Mouse (Mus musculus) 3134 (cell line): Measurements from ENCODE around the gene C77080.
"Not testable (repeated sequence)": the region's sequence is repeated elsewhere in the genome, so short reads cannot be mapped to it uniquely, and the experiment has no call there.

Experiments
- DNase-seq: peaks from one replicate; pipeline ENCODE4 v3.0.0-alpha.2; 2011; ENCODE audit warnings: low spot score; ENCODE audit not compliant: insufficient read length; ENCODE audit errors: extremely low read depth

C77080 gene

DNA sequence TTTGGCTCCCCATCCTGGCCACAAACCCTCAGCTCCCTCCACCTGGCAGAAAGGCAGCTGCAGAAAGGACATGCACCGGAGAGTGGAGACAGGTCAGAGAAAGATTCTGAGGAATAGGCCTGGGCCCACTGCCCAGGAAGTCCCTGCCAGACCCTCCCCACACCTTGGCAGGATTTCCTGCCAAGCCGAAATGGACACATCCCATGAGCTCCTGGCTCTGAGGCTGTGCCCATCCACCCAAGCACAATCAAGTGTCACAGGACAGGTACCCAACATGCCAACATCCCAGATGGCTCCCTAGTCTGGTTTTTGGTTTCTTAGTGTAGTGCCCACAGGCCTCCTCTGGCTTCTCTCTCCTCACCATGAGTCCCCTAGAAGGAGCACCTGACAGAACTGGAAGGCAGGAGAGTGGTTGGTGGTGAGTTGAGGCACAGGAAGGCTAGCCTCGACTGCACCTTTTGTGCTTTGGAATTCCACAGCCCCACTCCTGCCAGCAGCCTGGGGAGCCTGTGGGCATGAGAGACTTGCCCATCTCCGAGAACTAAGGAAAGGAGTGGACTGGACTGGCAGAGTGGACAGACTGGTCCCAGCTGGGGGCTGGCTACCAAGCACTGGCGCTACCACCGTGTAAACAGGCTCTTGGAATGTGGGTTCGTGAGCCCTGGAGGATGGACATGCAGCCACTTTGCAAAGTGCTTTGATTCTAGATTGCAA lies 40.7 kb downstream of the C77080 start:
- no peak for DNase-seq

DNA sequence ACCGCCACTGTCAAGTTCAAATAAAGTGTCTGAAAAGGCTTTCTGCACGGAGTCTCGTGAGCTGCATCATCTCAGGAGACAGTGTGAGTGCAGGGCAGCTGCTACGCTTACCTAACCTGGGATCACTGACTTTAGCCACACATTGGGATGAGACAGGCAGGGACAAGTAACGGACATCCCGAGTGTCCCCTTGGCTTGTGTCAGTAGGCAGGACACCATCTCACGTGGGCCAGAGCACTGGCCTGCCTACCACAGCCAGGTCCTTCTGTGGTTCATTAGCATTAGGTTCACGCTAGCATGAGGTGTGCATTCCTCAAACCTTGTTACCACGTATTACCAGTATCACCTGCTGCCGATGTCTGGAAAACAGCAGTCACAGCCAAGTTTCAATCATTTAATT lies 42.0 kb downstream of the C77080 start:
- no peak for DNase-seq

DNA sequence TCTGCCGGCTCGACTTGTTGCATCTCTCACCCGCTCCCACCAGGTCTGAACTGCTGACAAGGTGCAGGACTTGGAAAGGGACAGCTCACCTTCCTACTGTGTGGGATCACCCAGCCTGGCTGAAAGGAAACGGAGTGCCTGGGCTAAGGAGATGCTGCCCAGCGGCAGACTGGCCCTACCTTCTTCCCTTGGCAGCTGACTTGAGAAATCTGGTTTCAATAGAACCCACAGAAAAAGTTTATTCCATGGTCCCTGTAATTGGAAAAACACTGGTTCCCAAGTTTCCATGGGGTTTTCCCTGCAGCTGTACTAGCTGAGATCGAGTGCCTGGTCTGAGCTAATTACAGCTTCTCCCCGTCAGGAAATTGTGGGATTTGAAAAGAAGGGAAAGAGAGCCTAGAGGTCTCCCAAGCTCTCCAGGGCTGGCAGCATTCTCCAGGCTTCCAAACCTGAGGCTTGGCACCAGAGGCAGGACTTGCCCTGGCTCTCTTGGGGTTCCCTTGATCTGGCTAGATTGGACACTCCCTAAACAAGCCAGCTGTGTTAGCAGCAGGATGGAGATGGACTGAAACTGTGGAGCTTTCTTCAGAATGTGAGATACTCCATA lies 42.5 kb downstream of the C77080 start:
- DNase-seq, result no peak

DNA sequence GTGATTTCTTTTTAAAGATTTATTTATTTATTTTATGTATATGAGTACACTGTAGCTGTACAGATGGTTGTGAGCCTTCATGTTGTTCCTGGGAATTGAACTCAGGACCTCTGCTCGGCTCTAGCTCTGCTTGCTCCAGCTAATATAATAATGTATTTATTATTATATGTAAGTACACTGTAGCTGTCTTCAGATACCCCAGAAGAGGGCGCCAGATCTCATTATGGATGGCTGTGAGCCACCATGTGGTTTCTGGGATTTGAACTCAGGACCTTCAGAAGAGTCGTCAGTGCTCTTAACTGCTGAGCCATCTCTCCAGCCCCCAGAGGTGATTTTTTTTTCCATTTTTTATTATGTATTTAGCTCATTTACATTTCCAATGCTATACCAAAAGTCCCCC lies 48.7 kb downstream of the C77080 start:
- DNase-seq, result not testable (repeated sequence)

DNA sequence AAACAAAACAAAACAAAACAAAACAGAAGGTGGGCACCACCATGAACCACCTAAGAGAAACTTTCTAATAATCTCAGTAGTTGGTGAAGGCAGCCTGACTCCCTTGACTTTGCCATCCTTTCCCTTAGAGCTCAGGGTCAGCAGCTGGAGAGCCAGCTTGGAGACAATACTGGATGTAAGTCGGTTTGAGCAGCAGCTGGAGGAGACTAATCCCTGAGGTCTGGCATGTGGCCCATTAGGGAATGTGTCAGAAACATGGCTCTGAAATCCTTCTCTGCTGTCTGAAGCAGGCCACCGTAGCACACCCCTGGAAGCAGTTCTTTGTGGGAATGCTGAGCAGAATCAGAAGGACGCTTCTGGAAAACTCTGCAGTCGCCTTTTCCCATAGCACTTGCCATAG lies 49.7 kb downstream of the C77080 start:
- DNase-seq, result no peak

DNA sequence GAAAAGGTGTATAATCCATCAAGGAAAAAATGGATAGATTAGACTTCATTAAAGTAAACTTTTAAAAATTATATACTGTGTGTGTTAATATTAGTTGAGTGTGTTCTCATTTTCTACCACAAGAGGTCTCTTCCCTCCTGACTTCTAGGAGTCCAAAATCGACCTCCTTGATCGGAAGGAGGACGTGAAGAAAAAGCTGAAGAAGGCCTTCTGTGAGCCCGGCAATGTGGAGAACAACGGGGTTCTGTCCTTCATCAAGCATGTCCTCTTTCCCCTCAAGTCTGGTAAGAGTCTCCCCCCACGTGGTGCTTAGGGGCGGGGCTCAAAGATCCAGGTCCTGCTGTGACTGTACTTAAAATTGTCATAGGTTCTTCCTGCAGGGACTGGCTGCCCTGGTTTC lies 51.7 kb downstream of the C77080 start:
- DNase-seq, result no peak

DNA sequence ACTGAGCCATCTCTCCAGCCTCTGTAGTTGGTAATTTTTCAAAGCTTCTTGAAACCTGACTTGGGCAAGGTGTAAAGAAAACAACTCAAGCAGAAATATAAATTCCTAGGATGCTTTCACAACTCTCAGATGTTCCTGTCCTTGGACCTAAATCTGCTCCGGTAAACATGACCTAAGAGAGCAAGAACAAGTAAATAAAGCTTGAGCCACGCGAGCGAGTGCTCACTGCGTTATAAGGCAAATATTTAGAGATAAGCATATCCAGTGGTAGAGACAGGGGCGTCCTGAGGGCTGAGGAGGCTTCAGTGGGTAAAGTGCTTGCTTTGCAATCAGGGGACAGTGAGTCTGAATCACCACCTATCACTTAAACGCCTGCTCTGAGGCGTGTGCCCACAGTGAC lies 54.4 kb downstream of the C77080 start:
- no peak for DNase-seq

DNA sequence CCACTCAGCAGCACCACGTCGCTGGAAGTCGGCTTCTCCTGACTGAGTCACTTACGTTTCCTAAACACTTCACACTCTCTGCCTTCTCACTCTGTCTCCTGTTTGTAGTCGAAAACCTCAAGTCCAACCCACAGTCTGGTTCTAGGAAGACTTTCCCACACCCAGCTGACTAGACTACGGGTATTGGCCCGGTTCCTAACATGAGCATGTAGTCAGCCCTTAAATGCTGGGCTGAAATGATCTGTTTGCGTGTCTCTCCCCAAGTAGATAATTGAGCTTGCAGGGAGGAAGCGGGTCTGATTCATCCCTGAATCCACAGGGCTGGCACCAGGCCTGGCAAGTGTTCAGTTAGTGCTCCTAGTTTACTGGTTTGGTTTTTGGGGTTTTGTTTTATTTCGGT lies 56.5 kb downstream of the C77080 start:
- DNase-seq, result peak; percentile 83

DNA sequence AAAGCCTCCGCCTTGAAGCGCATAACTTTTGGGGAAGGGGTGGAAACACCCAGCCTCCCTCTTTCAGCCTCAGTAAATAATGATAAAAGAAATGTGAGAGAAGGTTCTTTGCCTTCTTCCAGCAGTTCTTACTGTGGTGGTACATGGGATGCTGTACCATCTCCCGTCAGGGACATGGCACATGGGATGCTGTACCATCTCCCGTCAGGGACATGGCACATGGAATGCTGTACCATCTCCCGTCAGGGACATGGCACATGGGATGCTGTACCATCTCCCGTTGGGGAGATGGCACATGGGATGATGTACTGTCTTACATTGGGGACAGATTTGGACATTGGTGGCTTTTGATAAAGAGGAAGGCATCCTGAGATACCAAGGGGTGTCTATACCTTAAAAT lies 63.7 kb downstream of the C77080 start:
- no peak for DNase-seq

DNA sequence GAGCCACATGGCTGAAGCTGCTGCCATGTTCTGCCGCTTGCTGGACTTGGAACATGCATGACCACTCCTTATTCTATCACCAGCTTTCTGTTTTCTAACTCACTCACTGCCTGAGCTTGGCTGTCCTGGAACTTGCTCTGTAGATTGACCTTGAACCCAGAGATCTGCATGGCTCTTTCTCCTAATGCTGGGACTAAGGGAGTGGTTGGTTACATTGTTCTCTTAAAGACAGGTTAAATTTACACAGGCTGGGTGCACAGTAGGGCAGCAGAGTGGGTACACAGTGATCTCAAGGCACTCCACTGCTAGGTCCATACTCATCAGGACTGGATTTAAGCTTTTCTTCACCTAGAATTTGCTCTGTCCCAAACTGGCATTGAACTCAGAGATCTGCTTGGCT lies 66.9 kb downstream of the C77080 start:
- DNase-seq, result no peak

DNA sequence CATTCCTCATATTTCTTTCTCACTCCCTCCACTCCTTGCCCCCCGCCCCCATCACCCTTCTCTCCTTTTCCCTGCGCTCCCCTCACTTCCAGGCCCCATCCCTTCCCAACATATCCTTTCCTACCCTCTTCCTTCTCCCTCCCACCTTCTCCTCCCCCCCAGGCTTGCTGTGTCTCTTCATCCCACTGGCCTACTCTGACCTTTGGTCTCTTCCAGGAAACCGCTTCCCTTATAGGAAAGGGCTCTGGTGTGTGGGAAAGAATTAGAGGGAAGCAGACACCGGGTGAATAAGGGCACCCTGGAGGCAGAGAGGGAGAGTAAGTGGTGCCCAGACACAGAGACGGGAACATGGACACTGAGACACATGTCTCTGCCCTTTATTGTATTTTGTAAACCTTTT lies 69.5 kb downstream of the C77080 start:
- DNase-seq, result no peak

DNA sequence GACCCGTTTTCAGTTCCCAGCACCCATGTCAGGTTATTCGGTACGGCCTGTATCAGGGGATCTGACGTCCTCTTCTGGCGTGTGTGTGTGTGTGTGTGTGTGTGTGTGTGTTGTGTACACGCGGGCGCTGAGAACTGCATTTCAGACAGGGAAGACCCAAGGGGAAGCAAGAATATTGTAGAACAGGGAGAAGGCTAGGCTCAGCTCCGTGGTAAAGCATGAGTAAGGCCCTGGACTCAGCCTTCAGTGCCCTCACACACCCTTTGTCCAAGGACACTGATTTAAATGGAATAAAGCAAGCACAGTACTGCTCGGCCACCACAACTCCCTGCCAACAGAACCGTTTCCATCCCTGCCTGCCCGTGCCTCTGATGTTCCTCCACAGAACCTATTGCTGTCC lies 70.7 kb downstream of the C77080 start:
- DNase-seq, result peak; percentile 14

DNA sequence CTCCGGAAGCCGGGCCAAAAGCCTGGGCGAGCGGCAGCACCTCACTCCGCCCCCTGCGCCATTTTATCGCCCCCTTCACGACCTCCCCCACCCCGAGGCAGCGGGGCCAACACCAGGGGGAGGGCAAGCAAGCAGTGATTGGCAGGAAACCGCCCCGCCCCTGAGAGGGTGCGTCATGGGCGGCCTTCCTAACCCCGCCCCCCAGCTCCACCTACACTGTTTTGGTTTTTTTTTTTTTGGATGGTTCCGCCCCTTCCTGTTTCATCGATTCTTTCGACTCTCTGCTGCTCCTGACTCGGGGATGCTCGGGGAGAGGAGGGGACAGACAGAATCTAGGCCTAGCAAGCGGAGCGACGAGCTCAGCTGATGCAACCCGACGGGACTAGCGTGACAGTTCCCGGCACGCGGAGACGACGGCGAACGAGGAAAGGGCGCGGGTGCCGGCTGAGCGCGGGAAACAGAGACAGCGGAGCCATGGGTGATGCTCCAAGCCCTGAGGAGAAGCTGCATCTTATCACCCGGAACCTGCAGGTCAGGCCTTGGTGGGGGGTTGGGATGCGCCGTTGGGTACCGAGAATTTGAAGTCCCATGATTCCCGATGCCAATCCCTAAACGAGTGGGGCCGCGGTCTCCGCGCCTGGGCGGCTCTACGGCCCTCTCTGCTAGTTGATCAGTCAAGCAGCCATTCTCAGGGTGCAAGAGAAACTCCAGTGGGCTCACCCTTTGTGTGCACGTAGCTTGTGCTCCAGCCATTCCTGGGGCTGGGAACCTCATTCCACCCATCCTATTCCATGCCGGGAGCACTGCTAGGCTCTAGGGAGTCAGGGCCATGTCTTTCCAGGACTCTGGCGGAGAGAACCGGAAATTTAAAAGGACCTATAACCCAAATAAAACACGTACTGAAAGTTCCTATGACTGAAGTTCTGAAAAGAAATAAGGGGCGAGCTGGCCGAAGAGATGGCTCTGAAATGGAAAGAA lies 71.4 kb downstream of the C77080 start, which contains the start of the genes S100pbp and Yars:
TSS of gene S100pbp (minus strand) at position 186 of the 978 bp plus-strand sequence.
TSS of gene Yars (plus strand) at position 219 of the 978 bp plus-strand sequence.
- DNase-seq, result peak; percentile 96

DNA sequence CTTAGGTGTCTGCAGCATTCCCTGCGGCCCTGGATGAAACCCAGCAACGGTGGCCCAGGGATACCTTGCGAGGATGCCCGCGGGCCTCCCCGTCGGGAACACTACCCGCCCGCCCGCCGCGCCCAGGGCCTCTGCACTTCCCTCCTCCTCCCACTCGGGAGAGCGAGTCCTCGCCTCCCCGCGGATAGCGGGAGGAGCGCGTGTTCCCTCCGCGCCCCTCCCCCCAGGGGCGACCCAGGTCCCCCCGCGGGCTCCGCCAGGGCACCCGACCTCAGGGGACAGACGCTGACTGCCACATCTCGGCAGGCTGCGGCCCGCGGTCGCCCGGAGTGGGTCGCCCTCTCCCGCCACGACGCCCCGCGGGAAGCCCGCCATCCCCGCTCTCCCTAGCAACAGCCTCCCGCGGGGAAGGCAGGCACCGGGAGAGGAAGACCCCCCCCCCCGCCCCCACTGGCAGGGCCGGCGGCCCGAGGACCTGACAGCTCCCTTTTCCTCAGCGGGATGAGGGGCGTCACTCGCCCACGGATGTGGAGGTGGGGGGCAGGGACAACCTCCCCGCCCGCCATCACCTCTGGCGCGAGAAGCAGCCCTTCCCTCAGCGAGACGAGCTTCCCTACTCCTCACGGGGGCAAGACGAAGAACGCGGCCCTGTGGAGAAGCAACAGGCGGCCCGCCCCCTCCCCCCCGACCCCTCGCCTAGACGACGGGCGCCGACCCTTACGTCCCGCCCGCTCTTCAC lies 72.2 kb downstream of the C77080 start:
- peak; percentile 74 for DNase-seq

DNA sequence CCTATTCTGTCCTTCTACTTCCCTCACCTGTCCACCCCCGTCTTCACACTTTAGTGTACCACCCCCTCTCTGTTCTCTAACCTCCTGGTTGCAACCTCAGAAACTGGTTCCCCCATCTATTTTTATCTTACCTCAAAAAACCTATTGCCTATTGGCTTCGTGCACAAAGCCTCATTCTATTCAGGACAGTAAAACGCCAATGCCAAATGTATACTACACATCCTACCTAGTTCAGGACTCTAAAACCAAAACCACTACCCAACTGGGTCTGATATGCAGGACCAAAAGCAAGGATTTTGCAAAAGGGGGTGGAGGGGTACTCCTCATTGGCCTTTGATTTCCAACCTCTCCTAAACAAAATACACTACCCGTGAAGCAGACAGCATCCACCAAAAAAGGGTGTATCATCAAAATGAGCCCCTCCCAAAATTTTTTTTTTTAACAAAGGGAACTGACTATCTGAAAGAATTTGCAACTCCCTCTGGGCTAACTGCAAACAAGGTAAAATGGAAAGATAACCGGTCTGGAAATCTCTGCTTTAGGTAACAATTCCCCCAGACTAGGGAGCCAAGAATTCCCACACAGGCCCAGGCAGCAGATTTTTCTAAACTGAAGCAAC lies 73.1 kb downstream of the C77080 start:
- no peak for DNase-seq

DNA sequence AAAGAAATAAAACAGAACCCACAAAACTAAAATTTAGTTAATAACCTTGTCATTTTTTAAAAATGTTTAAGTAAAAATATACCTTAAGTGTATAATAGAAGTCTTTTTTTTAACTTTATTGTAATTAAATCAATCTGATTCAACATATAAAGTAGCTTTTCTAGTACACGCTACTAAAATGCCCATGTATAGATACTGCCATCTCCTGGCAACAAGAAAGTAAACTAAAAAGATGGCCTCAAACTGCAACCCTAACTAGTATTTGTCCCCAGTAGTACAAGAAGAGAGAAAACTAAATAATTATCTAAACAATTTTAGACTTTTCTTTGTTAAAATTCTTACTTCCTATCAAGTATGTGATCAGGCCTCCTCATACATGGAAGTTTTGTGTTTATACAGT lies 81.6 kb downstream of the C77080 start:
- no peak for DNase-seq

DNA sequence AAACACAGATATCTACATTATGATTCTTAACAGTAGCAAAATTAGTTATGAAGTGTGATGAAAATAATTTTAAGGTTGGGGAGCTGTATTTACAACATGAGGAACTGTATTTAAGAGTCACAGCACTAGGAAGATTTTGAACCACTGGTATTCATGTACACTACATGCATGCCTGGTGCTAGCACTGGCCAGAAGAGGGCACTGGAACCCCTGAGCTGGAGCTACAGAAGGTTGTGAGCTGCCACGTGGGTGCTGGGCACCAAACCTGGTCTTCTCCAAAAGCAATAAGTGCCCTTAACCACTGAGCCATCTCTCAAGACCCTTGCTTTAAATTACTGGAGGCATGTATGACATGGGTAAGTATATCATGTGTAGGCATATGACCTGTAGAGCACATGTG lies 88.7 kb downstream of the C77080 start:
- DNase-seq, result no peak
